Mouse (Mus musculus) heart, postnatal 36 days (tissue): ENCODE data around the gene Sftpd. TPM values are rescaled to one million over a fixed set of nuclear protein-coding genes. Genes with fewer than 3 reads are reported as not detected.

Source experiments
- DNase-seq, 2 experiments: peaks; one replicate each; pipeline ENCODE4 v3.0.0; 2021 to 2022
- intact Hi-C: fragments of 180-260 bp; cut with DNase I; formaldehyde crosslinking; loops from one replicate; pipeline ENCODE4 v1.15.1; 2025
- total RNA-seq, 2 experiments: library from RNA; stranded (reverse); gene quantifications; 2 replicates each; pipeline ENCODE4 v1.2.3; 2021

Sftpd gene
- not detected for total RNA-seq

DNA sequence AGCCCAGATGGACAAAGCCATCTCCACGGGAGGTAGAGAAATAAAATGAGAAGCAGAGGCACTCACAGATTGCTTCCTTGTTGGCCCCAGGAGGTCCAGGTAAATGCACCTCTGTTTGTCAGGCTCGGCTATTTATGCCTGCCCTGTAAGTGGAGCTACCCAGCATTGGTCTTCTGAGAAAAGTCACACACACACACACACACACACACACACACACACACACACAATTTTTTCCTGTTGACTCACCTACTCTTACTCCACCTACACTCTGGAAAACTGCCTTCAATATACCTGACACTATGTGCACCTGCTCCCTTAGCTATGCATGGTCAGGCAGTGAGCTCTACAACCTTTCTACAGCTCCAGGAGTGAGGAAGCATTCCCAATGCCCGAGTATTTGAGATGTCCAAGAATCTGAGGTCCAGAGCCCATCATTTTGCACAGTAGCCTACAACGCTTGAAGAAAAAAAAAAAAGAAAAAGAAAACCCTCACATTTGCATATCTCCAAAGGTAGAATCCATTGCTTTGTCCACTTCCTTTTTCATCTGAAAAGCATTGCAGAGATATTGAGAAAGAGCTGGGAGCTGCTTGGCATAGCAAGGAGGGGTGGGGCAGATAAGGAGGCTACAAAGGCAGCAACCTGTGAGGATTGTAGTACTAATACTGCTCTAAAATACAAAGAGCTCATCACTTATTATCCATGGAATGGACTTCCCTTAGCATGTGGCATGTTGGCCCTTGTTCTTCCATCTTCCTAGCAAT is at the start of gene Sftpd:
Sftpd (minus strand) TSS at position 91 of the 763 bp plus-strand sequence.
- no peak for DNase-seq
- intact Hi-C loops = no loop called here

DNA sequence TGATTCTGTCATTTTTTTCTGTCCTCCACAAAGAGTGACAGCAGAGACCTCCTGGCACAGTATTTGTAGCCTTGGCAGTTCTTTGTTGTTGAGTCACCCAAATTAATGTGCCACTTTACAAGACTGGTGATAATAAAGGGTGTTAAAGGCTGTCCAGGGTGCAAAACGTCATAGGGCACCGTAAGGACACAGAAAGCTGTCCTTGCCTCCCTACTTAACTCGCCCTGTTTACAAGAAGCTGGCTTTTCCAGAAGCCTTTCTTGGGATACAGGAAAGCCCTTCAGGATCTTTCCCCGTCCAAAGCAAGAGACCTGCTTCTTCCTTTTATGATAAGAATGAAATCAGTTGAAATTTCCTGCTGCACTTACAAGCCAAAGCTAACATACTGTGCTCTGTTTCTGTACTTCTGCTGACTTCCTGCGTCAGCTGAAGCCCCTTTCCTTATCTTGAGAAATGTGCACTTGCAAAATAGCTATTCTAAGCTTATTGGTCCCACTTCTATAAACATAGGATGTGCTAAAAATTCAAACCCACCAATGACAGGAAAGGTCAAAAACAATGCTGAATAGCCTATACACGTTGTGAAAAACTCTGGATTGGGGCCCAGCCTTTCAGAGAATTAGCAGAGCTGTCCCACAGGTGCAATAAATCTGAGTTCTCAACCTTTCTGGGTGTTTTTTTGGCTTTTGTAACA is 13.2 kb upstream of the Sftpd start:
- DNase-seq = peak in 1 of 2 experiments; percentile 4
- intact Hi-C loops = no loop called here

DNA sequence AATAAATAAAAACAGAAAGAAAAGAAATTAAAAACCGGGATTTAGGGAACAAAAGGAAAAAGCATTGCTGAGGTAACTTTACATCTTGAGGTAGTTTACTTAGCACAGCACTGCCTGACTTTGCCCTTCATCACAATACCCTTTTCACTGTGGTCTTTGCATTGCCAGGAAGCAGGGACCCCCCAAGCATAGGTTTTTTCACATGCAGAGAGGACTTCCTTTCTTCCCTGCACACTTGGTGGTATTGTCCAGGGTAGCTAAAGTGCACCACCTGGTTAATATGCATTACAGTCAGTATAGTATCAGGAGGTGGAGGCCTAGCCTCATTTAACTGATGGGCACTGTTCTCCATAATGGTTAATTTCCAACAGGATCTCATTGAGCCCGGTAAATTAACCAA is 4.5 kb upstream of the Sftpd start:
- DNase-seq = no peak
- intact Hi-C loops = no loop called here

DNA sequence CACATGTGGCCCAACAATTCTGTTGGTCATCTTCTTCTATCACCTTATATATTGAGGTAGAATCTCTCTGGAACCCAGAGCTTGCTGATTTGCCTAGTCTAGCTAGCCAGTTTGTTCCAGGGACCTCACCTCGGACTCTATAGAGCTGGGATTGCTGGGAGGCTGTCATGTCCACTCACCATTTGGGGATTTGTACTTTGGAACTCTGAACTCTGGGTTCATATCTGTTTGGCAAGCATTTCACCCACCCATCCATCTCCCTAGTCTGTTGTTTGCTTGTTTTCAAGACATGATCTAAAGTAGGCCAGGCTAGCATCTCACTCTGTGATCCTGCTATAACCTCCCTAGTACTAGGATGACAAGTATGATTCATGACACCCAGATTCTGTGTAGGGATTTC is 10.1 kb downstream of the Sftpd start:
- DNase-seq = no peak
- intact Hi-C loops = no loop called here

DNA sequence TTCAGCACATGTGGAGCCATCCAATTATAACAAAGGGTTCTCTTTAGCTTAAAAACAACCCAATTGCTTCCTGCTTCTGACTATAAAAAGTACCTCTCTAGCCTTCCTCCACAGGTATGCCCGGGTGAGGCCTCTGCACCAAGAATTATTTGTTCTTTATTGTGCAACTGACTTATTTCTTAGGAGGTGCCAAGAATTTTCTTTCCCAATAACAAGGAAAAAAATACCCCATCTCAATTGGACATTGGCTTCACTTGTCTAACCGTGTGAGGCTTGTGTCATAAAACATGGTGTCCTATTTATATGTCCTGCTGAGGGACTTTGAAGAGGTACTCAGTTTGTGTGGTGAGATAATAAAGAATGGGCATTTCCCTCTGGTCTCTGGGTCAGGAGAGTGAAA is 14.4 kb downstream of the Sftpd start:
- intact Hi-C loops = no loop called here
- DNase-seq = no peak

DNA sequence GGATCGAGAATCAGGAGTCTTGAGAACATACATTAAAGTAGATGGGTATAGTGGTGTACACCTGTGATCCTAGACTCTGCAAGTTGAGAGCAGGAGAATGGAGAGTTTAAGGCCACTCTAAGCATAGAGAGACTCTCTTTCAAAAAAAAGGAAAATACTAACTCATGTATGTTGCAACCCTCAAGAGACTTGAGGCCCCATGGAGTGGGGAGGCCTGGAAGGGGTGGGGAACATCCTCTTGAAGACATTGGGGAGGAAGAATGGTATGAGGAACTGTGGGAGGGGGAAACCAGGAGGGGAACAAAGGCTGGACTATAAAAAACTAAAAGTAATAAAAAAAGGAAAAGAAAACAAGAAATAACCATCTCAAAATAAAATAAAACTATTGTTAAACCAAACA is 16.4 kb downstream of the Sftpd start:
- intact Hi-C loops = no loop called here

DNA sequence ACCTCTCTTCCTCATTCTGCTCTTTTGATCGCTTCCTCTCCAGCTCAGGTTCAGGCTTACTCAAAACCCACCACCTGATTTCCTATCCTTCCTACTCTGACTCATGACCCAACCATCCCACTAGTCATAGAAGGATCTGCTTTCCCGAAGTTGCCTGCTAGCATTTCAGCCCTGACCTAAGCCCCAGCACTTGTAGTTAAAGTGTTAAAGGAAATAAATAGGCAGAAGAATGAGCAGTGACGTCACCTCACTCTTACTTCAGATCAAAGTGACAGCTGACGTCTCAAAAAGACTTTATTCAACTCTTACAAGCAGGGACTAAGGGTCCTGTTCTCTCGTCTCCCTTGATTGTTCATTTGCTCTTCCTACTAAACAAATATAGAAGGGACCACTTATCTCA is 17.7 kb downstream of the Sftpd start:
- DNase-seq = no peak
- intact Hi-C loops = no loop called here

More for the DNA sequence above, 16.4 kb downstream of the Sftpd start:
- no peak for DNase-seq

DNA sequence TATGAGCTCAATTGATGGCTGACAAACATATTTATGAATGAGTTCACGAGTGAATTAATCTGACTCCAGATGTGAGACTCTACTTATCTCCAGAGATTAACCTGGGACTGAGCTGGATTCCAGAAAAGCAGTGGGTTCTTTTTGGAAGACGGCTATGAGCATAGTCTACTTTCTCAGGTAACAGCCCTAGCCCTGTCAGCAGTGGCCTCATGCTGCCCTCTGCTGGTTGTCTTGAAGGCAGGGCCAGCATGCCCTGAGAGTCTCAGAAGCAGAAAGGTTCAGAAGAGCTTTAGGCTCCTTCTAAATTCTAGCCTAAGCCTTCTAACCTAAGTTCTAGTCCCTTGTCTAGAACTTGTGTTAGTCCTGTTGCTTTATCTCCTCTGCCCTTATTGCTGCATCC is 22.3 kb downstream of the Sftpd start:
- peak; percentile 8 to 40 for DNase-seq
- intact Hi-C loops = loop anchor here (2.0 kb wide), 2 partner anchors 34 to 68 kb away; no protein-coding TSS in a partner anchor

DNA sequence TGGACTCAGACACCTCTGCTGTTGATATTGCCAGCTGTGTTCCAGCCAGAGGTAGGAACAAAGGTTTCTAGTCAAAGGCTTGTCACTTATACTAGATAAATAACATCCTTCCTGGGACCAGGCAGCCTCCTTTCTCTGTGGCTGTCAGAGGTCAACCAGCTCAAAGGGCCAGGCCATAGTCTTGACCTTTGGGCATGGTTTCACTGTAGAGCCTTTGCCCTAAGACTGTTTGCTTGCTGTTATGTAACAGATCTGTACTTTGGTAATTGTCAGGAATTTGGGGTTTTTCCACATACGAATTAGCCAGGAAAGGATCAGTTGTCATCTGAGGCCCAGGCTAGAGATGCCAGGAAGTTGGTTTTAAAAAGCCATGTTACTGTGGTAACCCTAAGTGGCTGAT is 24.2 kb downstream of the Sftpd start:
- intact Hi-C loops = no loop called here
- no peak for DNase-seq

DNA sequence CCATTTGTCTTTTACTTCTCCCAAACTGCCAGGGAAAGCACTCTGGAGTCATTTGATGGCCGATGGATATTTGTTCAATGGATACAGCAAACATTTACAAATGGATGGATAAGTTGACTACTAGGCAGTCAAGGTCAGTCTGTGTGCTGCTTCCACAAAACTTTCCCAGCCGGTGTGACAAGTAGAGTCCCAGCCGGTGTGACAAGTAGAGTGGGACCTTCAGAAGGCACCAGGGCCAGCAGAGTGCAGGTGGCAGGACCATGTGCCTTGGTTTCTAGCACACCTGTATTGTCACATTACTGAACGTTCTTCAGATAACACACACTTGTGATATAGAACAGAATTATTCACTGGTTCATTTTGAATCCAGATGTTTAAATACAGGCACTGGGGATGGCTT is 24.9 kb downstream of the Sftpd start:
- DNase-seq = no peak
- intact Hi-C loops = no loop called here

DNA sequence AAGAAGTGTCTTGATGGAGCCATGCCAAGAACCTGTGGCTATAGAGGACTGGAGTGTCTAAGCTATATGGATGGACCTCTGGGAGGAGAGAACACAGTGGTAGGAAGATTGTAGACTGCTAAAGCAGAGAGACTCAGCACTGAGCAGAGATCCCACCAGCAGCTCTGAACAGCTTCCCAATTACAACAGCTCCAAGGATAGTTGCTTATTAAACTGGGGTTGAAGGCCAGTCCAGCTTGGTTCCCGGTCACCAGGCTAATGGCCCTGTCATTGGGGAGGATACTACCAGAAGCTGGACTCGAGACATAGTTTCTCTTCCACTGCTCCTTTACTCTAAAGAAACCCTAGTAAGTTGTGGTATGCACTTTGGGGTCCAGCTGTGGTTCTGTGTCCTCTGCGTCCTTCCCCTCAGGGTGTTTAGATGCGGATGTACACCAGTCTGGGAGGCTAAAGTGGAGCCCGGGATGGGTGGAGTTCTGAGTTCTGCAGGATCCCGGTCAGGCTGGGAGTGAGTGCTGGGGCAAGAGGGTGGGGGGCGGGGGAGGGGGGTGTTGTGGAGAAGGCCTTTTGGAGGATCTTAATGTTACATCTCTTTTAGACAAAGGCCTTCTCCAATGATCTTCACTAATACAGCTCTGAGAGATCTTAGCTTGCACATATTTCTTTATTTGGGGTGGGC is 33.6 kb downstream of the Sftpd start, which contains the start of gene Mbl1:
Mbl1 (plus strand) TSS at position 239 of the 679 bp plus-strand sequence.
- no peak for DNase-seq
- intact Hi-C loops = no loop called here

DNA sequence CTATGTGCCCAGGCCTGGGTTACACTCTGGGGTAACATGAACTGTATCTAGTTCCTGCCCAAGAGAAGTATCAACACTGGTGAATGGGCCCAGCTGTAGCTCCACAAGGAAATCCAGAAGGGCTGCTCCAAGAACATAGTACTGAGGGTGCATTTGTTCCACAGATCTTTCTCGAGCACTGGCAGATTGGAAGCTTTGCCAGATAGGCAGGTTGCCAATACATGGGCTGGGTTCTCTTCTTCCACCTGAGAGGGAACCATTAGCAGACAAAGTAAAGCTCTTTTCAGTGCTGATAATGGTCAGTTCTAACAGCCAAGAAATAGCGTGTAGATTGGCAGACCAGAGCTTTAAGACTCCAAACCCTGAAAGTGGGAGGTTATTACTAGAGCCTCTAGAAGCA is 37.6 kb downstream of the Sftpd start:
- intact Hi-C loops = no loop called here
- no peak for DNase-seq

DNA sequence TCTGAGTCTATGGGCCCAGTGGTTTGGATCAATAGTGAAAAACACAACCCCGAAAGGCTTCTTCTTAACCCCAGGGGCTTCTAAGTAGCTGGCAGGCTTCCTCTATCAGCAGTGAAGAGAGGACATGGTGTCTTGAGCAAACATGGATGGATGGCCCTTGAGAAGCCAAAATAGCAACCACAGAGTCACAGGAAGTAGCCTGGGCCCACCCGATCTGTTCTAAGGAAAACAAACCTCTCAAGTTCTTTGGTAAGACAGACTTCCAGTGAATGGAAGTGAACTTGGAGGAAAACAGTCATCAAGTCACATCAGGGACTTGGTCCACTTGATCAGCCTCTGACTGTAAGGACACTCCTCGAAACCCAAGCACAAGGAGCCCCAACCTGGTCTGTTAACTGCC is 38.0 kb downstream of the Sftpd start:
- DNase-seq = no peak
- intact Hi-C loops = no loop called here

DNA sequence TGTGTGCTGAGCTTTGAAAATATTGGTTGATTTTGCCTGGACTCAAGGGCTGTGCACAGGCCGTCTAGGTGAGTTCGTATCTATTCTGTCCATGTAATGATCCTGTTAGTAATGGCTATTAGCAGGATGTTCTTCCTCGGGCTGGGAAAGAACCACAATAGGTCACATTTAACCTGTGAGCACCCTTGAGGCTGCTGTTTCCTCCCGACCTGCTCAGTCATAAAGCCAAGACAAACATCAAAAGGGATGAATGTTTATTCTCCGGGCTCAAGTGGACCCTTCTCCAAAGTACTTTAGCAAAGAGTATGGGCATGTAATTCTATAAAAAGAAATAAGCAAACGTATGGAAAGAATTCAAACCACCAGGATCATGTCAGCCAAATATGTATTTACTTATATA is 38.9 kb downstream of the Sftpd start:
- intact Hi-C loops = no loop called here
- no peak for DNase-seq

DNA sequence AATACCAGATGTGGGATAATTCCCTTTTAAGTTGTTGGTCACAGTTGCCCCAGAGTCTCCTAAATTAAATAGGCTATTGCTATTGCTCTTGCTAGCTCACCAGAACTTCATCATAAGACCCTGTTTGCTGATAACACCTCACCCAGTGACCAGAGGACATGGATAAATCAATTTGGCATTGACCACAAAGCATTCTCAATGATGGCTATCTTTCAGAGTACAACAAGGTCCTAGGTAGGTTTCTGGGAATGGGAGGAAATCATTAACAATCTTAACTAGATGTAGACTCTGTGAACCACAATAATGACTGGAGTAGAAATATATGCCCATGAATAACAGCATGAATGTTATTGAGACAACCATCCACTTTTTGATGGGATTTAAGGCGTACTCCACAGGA is 44.3 kb downstream of the Sftpd start:
- intact Hi-C loops = no loop called here

DNA sequence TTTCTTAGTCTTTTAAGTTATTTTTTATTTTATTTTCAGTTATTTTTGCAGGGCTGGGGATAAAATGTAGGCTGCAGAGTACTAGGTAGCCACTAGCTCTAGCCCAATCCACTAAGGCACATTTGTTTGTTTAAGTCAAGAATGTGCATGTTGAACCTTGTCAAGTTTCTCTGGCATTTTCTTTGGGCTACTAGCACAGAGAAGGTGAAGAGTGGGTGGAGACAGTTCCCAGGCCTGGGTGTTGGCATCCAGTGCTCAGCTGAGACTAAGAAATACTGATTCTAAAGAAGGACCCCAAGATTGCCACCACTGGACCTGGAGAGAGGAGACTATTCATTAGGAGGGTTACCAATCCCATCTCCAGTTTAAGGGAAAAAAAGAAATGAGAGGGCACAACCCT is 47.9 kb downstream of the Sftpd start:
- intact Hi-C loops = no loop called here
- no peak for DNase-seq

More for the DNA sequence above, 44.3 kb downstream of the Sftpd start:
- DNase-seq = no peak

DNA sequence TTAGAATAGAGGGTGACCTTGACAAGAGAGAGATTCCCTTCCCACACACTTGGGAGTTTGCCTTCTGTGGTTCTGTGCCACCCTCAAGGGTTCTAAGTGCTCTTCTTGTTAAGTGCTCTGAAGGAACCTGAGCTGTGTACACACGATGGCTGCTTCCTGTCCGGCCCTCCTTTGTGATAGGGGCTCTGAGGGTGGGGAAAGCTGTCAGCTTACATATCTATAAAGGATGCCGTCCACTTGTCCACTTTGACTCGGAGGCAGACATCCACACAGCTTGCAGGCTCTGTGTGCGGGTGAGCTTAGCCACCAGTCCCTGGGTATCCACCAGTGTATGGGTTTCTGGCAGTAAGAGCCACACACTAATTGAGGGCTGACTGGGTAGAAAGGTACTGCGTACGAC is 53.4 kb downstream of the Sftpd start, which contains the start of gene Sftpa1:
Sftpa1 (plus strand) TSS at position 243 of the 400 bp plus-strand sequence.
- intact Hi-C loops = no loop called here
- DNase-seq = no peak

DNA sequence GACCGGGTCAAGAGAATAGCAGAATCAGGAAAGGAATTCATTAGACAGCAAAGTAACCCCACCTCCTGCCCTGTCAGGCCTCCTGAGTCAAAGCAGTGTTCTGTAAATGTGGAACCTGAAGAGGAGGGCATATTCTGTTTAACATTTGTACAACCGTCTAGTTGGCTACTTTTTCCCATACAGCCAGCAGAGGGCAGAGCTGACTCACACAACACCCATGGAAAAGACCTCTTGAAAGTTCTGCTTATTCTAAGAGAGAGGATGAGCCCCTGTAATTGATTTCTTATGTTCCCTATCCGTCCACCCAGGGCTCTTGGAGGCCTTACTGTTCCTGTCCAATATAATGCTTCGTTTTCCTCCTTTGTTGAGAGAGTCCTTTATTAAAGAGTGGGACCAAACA is 57.0 kb downstream of the Sftpd start:
- intact Hi-C loops = loop anchor here (2.0 kb wide), 1 partner anchor 35 kb away; no protein-coding TSS in a partner anchor
- peak; percentile 7 to 24 for DNase-seq

DNA sequence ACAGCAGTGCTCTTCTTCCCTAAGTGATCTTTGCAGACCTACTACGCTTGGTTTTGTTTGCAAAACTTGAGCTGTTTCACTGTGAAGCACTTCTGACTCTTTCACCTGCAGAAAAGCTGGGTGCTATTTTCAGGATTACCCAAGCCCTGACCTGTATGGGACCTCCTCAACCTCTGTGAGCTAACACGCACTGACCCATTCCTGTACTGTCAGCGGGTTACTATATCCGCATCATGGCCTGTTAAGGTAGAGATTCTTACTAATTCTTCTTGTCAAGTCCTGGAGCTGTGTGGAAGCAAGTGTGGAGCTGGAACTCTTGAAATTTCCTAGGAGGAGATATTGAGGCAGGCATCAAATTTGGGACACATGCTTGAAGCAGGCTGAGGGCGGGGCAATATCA is 60.3 kb downstream of the Sftpd start:
- intact Hi-C loops = no loop called here
- no peak for DNase-seq
